Mouse (Mus musculus) neutrophil, adult 5-6 weeks (primary cell): ENCODE results near the gene Elf1. TPM values are rescaled to one million over a fixed set of nuclear protein-coding genes. Genes with fewer than 3 reads are reported as not detected.
"Not testable (repeated sequence)": the region's sequence is repeated elsewhere in the genome, so short reads cannot be mapped to it uniquely, and the experiment has no call there.

Source experiments
- ATAC-seq: fragments of 151-379, 151-347 bp; 2 replicates; pipeline ENCODE4 v1.8.0; 2017; ENCODE audit warnings: mild to moderate bottlenecking, moderate TSS enrichment; ENCODE audit not compliant: insufficient number of reproducible peaks, poor library complexity, low FRiP score, severe bottlenecking; ENCODE audit errors: extremely low read depth
- total RNA-seq: library from RNA; stranded (forward); fragments of 200-1000 nt; gene quantifications from 2 replicates; pipeline ENCODE4 v1.2.3, GENCODE M21; 2017

Gene Elf1
- 216 and 249 TPM in 2 replicates for total RNA-seq

DNA sequence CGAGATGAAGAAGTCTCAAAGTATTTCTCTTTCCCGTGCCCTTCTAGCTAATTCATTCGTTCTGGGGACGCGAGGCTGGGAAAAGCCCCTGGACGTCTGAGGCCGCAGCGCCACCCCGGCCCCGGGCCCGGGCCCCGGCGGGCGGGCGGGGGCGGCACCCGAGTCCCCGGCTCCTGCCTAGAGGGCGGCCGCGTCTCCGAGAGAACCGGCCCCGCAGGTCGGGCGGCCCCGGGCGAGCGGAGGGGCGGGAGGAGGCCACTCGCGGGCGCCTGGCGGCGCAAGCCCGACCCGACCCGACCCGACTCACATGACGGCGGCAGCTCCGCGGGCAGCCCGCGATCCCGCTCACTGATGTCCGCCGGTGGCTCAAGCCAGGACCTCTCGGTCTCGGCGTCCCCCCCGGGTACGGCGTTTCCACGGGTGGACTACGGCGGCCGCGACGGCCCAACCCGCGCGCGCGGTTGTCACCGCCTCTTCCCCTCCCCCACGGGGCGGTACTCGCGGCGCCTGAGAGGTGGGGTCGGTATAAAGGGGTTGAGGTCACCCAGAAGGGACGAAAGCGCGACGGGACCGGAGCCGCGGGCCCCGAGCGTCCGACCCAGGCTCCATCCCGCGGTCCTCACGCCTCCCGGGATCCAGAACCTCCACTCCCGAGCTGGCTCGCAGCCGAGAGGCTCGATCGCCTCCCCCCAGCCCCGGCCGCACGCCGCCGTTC lies at the start of gene Elf1:
TSS of gene Elf1 (plus strand) at position 571 of the 715 bp plus-strand sequence.
- peak; percentile 55 for ATAC-seq

DNA sequence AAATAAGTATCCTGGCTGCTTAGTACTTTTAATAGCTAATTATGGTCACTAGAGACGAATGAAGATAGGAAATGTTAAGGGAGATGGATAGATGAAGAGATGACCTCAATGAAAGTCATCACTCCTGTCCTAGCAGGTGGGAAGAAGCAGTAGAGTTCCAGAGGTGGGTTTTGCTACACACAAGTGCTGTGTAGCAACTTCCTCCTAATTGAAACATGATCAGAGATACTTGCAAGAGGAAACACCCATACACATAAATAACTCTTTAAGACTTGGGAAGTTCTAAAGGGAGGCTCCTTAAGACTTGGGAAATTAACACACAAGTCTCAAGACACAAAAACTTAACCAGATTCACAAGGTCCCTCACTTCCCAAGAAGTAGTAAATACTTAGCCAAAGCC lies 46.9 kb upstream of the Elf1 start:
- no peak for ATAC-seq

DNA sequence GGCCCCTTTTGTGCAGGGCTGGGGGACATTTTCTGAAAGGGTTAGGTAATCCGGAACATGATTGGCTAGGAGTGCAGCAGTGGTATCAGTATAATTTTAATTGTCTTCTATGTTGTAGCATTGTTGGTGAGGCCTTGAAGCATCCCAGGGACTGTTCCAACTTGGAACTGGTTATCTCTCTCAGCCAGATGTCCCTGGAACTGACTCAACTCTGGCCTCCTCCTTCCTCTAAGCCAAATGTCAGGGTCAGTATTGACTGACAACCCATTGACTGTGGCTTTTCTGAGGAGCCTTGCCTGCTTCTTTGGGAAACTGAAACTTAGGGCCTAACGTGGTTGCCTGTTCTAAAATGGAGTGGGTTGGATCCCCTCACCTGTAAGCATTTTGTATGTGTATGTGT lies 40.3 kb upstream of the Elf1 start:
- ATAC-seq, result no peak

GRCm38 (mm10) chr14:79441441-79441840 lies 39.6 kb upstream of the Elf1 start:
- peak; percentile 84 for ATAC-seq

GRCm38 (mm10) chr14:79444601-79445000 lies 36.4 kb upstream of the Elf1 start:
- ATAC-seq, result no peak

DNA sequence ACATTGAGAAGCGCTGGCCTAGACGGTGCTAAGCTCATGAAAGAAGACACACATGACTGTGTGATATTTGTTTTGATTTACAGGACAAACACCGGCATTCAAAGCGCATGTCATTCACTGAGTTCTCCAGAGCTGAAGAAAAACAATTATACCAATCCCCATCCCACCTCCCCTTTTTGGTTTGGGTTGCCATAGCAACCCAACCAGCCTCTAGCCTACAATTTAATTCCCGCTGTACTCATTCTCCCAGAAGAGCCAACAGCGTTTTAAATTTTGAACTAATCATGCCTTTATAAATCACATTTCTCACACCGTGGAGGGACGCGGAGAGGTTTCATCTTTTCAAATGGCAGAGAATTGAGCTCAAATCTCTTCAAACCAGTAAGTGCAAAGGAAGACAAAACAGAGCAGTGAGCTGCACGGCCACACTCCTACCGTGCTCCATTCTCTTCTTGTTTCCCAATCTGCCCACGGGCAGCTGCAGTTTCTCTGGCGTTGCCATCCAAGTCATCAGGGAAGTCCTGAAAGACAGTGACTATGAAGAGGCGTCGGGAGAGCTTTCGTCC lies 35.9 kb upstream of the Elf1 start:
- ATAC-seq, result no peak

- ATAC-seq, result peak; percentile 94
Observed at GRCm38 (mm10) chr14:79451681-79452590, 29.1 kb upstream of the Elf1 start, which contains the start of gene Kbtbd6. Gene Kbtbd6 (plus strand): TSS chr14:79451835.

- ATAC-seq, result not testable (repeated sequence)
Observed at GRCm38 (mm10) chr14:79452591-79452934, 28.4 kb upstream of the Elf1 start.

GRCm38 (mm10) chr14:79460401-79460800 lies 20.6 kb upstream of the Elf1 start:
- no peak for ATAC-seq

- no peak for ATAC-seq
Observed at GRCm38 (mm10) chr14:79460988-79461387, 20.0 kb upstream of the Elf1 start.

GRCm38 (mm10) chr14:79465623-79466022 lies 15.4 kb upstream of the Elf1 start:
- no peak for ATAC-seq

GRCm38 (mm10) chr14:79467621-79468020 lies 13.4 kb upstream of the Elf1 start:
- ATAC-seq, result no peak

- ATAC-seq, result no peak
Observed at GRCm38 (mm10) chr14:79473384-79473783, 7.6 kb upstream of the Elf1 start.

DNA sequence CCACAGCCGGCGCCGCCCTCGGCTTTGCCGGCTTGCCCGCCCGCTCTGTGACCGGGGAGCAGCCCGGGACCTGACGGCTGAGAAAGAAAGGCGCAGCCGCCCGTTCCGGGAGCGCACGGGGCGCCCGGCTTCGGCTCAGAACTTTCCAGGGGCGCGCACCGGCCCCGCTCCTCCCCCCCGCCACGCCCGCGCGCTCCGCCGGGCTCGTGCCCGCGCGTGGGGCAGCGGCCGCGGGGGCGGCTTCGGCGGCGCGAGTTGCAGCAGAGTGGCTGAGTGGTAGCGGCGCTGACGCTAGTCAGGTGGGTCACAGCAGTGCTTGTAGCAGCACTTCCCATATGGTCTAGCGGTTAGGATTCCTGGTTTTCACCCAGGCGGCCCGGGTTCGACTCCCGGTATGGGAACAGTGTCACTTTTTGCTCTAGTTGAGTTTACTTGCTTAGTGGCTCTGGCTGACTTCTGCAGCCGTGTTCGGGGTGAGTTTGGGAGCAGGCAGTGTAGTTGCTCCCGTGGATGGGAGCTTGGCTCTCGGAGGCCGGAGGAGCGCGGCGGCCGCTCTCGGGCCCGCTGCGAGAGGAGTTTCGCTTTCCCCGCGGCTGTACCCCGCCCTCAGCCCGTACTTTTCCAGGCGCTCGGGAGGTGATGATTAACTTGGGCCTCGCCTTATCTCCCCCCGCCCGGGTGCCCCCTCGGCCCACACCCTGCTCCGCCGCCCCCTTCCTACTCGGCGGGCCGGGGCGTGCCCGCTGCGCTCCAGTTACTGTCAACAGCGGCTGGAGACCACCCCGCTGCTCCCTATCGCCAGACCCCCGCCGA lies 551 bp downstream of the Elf1 start, which contains the start of gene Wbp4:
TSS of gene Wbp4 (minus strand) at position 182 of the 813 bp plus-strand sequence.
- ATAC-seq, result peak; percentile 83

DNA sequence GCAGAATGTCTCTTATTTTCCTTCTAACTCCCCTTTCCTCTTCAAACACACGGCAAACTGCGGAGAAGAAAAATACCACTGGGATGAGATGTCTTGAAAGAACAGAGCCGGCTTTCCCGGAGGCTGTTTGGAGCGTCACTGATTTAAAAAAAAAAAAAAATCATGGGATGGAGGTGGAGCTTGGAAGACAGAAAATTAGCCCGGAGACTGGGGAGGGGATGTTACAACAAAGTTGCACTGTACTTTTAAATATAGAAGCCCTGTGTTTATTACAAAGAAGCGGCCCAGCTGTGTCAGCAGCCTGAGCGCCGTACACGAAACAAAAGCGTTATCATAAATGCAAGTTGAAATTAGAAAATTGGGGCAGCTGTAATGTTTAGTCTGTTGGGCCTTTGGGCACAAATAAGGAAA lies 1.3 kb downstream of the Elf1 start:
- no peak for ATAC-seq

- ATAC-seq, result no peak
Observed at GRCm38 (mm10) chr14:79482747-79483355, 1.9 kb downstream of the Elf1 start.

GRCm38 (mm10) chr14:79483611-79484120 lies 2.7 kb downstream of the Elf1 start:
- ATAC-seq, result no peak

GRCm38 (mm10) chr14:79486617-79486992 lies 5.6 kb downstream of the Elf1 start:
- no peak for ATAC-seq
